Mouse (Mus musculus): Measurements from ENCODE around the gene Ppp1r12a.

The Ppp1r12a gene

DNA sequence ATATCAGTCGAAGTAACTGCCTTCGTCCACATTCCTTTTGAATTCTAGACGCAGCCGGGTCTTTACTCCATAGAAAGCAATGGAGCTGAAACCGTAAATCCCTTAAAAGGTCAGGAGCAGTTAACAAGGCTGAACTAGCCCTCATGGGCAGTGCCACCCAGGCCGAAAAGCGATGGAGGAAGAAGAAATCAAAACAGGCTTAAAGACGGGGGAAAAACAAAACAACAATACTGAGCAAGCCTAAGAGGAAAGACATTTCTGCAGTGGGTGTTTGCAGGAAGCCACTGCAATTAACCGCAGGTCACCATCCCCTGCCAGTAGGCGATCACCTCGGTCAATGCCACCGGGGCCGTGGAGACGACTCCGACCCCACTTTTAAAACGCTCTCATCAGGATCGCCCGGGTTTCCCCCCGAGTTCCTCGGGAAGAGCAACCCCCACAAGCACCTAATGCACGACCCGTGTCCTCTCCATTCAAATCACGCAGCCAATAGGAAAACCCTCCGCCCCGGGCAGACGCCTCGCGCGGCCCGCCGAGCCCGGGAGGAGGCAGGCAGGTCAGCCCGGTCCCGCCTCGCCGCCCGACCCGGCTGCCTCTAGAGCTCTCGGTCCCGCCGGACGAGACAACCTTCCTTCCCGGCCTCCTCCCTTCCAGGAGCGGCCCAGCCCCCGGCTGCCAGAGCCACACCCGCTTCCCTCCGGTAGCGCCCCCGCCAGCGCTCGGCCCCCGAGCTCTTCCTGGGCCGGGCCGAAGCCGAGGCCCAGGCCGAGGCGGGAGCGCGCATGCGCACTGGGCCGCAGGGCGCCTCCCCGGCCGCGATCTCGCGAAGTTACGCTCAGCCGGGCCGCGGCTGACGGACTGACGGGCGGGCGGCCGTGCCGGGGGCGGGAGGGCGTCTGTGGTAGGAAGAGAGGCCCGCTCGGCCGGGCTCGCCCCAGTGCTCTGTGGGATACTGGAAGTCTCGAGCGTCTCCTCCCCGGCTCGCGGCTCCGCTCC lies at the start of gene Ppp1r12a:
Gene Ppp1r12a, plus strand, starts transcription at position 933 of the 996 bp plus-strand sequence.
- DNase-seq = peak; percentile 97 to 99

DNA sequence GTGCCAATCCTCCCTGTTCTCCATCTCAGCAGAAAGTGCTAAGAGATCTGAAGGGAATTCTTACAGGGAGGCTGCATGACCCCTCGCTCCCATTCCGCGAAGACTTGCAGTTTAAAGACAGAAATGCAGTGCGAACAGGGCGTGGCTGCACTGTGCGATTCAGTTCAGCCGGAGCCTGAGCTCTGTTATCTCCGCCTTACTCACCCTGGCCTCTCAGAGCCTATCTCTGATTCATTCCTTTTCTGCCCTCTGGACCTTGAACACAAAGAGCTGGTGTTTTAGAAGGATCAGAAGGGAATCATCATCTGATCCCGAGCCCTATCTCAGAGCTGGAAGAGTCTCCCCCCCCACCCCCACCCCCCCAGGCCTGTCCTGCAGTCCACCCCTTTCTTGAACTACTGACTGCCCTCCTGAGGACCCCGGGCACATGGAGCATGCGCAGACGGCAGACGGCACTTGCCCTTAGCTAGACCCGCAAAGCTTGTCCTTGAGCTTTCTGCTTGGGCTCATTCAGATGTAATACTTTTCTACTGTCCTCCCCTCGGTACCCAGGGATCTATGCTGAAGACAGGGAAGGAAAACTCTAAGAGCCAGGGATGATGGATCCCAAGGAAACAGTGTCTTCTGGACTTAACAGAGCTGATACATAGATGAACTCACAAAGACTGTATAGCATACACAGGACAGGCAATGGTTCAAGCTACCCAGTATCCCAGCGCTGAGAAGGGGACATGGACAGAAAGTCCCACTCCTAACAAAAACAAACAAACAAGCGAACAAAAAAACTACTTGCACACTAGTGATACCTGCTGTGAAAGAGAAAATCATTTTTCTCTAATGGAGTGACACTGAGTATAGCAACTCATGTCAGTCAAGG lies 48.4 kb upstream of the Ppp1r12a start:
- peak in 1 of 2 experiments; percentile 28 for DNase-seq

DNA sequence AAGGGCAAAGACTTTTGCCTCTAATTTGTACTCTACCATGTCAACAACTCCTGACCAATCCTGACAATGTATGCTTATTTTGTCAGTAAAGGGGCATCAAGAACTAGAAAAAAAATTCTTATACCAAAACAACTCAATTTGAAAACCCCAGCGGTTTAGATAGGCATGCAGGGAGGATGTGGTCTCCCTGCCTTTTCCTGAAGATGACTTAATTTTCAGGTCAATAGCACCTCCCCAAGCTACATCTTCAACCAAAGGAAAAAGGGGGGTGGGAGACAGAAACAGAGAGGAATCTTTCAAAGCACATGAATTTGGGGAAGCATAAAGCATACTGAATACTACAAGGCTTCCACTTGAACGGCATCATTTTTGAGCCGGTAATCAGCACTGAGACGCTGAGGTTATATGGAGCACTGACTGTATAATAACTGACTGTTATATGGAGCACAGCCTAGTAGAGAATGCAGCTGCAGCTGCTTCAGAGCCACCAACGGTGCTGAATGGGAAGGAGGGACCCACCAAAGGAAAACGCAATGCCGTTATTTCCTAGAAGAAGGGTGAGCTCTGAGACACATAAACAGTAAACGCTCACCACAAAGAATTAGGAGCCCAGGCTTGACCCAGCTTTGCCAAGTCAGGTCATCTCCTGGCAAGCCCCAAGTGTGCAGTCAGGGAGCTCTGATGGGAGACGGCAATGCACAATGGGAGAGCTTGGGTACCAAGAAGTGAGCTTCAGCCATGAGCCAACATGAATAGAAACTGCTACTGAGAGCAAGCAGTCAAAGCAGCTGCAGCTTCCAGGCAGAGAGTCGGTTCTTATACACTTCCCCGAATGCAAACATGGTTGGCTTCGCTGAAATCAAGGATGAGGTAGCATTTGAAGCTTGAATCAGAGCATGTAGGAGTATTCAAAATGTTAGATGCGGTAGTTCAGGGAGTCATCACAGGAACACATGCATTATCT lies 43.5 kb upstream of the Ppp1r12a start:
- no peak for DNase-seq

- no peak for DNase-seq
Measured at GRCm38 (mm10) chr10:108119416-108119815, 42.6 kb upstream of the Ppp1r12a start.

GRCm38 (mm10) chr10:108124934-108125599 lies 36.9 kb upstream of the Ppp1r12a start:
- no peak for DNase-seq

DNA sequence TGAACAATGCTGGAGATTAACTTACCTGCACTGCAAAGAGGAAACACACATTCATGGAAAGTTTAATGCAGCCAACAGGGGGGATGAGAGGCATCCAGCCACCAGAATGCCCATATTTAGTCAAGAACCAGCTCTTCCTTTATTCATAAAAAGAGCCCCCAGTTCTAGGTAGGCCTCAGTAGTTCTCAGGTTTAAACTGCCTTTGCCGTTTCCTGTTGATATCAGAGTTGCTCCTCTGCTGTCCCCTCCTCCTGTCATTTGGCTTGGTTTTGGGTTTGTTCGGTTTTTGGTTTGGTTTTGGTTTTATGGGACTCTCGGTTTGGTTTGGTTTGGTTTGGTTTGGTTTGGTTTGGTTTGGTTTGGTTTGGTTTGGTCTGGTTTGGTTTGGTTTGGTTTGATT lies 32.8 kb upstream of the Ppp1r12a start:
- DNase-seq = no peak

DNA sequence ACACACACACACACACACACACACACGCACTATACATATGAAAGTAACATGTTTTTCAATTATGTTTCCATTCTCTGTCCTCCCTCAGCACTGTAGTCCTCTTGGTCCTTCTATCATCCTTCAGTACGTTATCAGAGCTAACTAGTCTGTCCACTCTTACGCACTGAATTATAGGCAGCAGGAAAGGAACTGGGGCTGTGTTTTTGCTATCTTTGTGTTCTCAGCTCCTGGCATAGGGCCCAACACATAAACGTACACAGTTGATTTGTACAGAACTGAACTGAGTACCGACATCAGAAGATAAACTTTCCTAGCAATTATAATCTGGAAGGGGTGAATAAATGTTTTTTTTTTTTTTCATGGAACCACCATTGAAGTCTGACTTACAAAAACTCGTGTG lies 30.1 kb upstream of the Ppp1r12a start:
- no peak for DNase-seq

DNA sequence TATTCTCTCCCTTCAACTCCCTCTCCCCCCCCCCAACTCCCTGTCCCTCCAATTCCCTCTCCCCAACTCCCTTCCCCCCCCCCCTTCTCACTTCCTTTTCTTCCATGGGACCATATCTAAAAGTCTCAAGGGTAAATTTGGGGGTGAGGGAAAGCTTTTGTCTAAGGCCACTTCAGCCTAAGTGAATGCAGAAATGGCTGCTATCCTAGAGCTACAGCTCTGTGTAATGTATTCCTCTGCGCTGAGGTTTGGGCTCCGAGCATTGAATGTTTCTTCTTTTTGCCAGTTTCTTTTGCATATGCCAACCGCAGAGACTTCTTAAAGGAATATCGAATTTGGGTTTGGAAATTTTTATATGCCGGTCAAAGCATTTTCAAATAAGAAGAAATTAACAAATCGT lies 28.7 kb upstream of the Ppp1r12a start:
- DNase-seq = no peak

- no peak for DNase-seq
Measured at GRCm38 (mm10) chr10:108133745-108134144, 28.2 kb upstream of the Ppp1r12a start.

GRCm38 (mm10) chr10:108138347-108138746 lies 23.6 kb upstream of the Ppp1r12a start:
- no peak for DNase-seq

GRCm38 (mm10) chr10:108139788-108140187 lies 22.2 kb upstream of the Ppp1r12a start:
- DNase-seq = no peak

GRCm38 (mm10) chr10:108140742-108141141 lies 21.3 kb upstream of the Ppp1r12a start:
- no peak for DNase-seq

GRCm38 (mm10) chr10:108143991-108144525 lies 17.9 kb upstream of the Ppp1r12a start:
- DNase-seq = no peak

DNA sequence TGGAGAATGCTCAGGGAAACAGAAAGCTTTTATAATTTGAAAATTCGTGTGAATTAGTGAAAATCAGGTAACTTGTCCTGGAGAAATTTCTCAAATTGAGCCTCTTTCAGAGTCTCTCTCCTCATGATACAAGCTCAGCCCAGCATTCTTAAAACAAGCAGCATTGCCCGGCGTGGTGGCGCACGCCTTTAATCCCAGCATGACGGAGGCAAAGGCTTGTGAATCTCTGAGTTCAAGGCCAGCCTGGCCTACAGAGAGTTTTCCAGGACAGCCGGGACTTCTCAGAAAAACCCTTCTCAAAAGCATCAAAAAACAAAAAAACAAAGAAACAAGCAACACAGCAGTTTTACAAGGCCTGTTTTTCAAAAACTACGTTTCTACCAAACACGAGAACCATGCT lies 16.3 kb upstream of the Ppp1r12a start:
- no peak for DNase-seq

DNA sequence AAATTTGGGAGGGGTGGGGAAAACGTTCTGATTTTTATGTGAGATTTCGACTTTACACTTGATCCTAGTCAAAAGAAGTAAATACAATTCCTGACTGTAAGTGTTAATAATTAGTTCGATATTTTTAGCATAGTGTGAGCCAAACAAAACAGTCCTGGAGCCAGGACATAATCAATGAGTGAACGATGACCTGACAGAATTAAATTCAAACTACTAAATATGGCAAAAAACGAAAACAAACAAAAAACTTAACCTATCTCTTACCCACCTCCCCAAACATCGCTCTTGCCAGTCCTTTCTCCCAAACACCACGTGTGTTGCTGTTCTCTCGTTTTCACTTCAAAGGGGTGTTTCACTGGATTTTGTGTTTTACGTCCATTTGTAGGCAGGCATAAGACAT lies 15.0 kb upstream of the Ppp1r12a start:
- no peak for DNase-seq

- DNase-seq = no peak
Measured at GRCm38 (mm10) chr10:108153301-108153700, 8.7 kb upstream of the Ppp1r12a start.

DNA sequence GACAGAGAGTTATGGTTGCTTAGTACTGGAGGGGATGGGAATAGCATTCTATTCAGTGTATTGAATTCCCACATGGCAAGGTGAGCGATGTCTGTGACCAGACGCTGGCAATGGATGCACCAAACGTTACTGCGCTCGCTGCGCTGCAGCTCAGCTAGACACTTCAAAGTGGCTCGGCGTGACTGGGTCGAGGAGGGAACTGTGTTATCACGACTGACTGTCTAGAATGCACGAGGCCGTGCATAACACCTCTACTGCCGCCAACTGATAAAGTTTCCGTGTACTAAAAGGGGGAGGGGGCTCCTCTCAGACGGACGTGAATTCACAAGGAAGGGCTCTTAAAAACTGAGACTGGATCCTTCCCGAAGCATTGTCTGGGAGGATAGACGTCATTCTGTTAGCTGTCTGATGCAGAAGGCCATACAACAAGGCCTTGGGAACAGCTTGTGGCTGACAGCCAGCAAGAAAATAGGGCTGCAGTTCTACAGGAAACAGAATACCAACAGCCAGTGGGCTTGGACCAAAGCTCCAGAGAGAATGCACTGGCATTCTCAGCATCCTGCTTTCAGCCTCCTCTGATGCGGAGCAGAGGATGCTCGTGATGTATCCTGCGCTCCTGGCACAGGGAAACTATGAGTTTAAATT lies 6.8 kb upstream of the Ppp1r12a start:
- peak; percentile 51 to 52 for DNase-seq

- no peak for DNase-seq
Measured at GRCm38 (mm10) chr10:108155687-108156067, 6.3 kb upstream of the Ppp1r12a start.

GRCm38 (mm10) chr10:108156128-108156527 lies 5.9 kb upstream of the Ppp1r12a start:
- no peak for DNase-seq

GRCm38 (mm10) chr10:108159002-108159401 lies 3.0 kb upstream of the Ppp1r12a start:
- no peak for DNase-seq
